Mouse (Mus musculus): ENCODE measurements around the gene Cd274. TPM values are rescaled to one million over a fixed set of nuclear protein-coding genes. Genes with fewer than 3 reads are reported as not detected.

Gene Cd274
- polyA plus RNA-seq, 1 experiment, result 0.25 TPM

- H3ac ChIP-seq (ENCODE audit: control insufficient read depth, insufficient read length), result no peak overlapping the region
- no peaks in the 10 kb centered on the region for H3K36me3 ChIP-seq (ENCODE audit: control insufficient read depth, insufficient read depth)
- no peak overlapping the region for H3K4me2 ChIP-seq (ENCODE audit: low read depth)
- TF ChIP-seq MAX (IDR thresholded peaks at IDR 0.05; ENCODE audit: low read depth) (no peak), TCF12 (IDR thresholded peaks at IDR 0.05; ENCODE audit: insufficient read depth, poor library complexity, severe bottlenecking) (no peak), CEBPB (IDR thresholded peaks at IDR 0.05; ENCODE audit: insufficient read depth, poor library complexity, severe bottlenecking) (no peak)
- no peak overlapping the region for H3K4me3 ChIP-seq
- no peaks in the 10 kb centered on the region for H3K79me2 ChIP-seq (ENCODE audit: control insufficient read depth, insufficient read depth)
- H3K27me3 ChIP-seq (ENCODE audit: control insufficient read depth, insufficient read depth, insufficient read length), result no peaks in the 10 kb centered on the region
Observed at GRCm38 (mm10) chr19:29341029-29341428, 26.2 kb upstream of the Cd274 start.

DNA sequence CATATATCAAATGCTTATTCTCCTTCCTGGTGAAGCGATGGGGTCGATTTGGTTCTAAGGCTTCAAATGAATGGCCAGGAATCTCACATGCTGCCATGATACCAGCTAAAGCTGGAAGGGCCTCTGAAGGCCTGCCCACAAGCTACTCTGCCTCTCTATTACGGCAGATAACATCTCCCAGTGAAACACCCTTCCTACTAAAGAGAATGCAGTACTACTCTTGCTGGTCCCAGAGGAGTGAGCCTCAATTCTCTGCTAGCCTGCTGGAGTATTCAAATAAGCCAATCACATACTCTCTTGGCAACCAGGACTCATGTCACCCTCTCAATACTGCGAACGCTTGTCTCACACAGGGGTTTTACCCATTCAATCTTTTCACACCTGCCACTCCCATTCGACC, 25.0 kb upstream of the Cd274 start:
- no peaks in the 10 kb centered on the region for H3K79me2 ChIP-seq (ENCODE audit: control insufficient read depth, insufficient read depth)
- no peak overlapping the region for H3K4me2 ChIP-seq (ENCODE audit: low read depth)
- no peaks in the 10 kb centered on the region for H3K27me3 ChIP-seq (ENCODE audit: control insufficient read depth, insufficient read depth, insufficient read length)
- no peaks in the 10 kb centered on the region for H3K36me3 ChIP-seq (ENCODE audit: control insufficient read depth, insufficient read depth)
- TF ChIP-seq TCF12 (IDR thresholded peaks at IDR 0.05; ENCODE audit: insufficient read depth, poor library complexity, severe bottlenecking) (no peak), E2F4 (IDR thresholded peaks at IDR 0.05; ENCODE audit: insufficient read depth) (no peak), USF1 (IDR thresholded peaks at IDR 0.05; ENCODE audit: low read depth) (no peak), TCF3 (IDR thresholded peaks at IDR 0.05; ENCODE audit: insufficient read length, low read depth) (no peak), REST (IDR thresholded peaks at IDR 0.05; ENCODE audit: insufficient read depth, insufficient read length) (no peak), SRF (IDR thresholded peaks at IDR 0.05; ENCODE audit: control insufficient read depth, insufficient read length, low read depth) (no peak), MAX (IDR thresholded peaks at IDR 0.05; ENCODE audit: low read depth) (no peak), CEBPB (IDR thresholded peaks at IDR 0.05; ENCODE audit: insufficient read depth, poor library complexity, severe bottlenecking) (no peak), POLR2A (IDR thresholded peaks at IDR 0.05; ENCODE audit: insufficient read length, low read depth) (no peak), POLR2AphosphoS2 (IDR thresholded peaks at IDR 0.05; ENCODE audit: insufficient read length, low read depth) (no peak)
- no peak overlapping the region for H3ac ChIP-seq (ENCODE audit: control insufficient read depth, insufficient read length)
- no peak overlapping the region for H3K4me3 ChIP-seq

GRCm38 (mm10) chr19:29344868-29345267, 22.4 kb upstream of the Cd274 start:
- Histone ChIP-seq H3K4me2 (ENCODE audit: low read depth) (no peak overlapping the region), H3K4me3 (no peak overlapping the region), H3ac (ENCODE audit: control insufficient read depth, insufficient read length) (no peak overlapping the region), H3K79me2 (ENCODE audit: control insufficient read depth, insufficient read depth) (no peaks in the 10 kb centered on the region), H3K36me3 (ENCODE audit: control insufficient read depth, insufficient read depth) (no peaks in the 10 kb centered on the region), H3K27me3 (ENCODE audit: control insufficient read depth, insufficient read depth, insufficient read length) (no peaks in the 10 kb centered on the region)
- TF ChIP-seq MYOG (IDR thresholded peaks at IDR 0.05; ENCODE audit: control insufficient read depth in 1 of 3, insufficient read depth in 1 of 3, insufficient read length in 2 of 3, low read depth in 2 of 3) (no peak), MYOD1 (IDR thresholded peaks at IDR 0.05; ENCODE audit: control insufficient read depth in 1 of 3, insufficient read length in 2 of 3, low read depth in 2 of 3) (no peak), REST (IDR thresholded peaks at IDR 0.05; ENCODE audit: insufficient read depth, insufficient read length) (no peak), POLR2A (IDR thresholded peaks at IDR 0.05; ENCODE audit: insufficient read length, low read depth) (no peak), CEBPB (IDR thresholded peaks at IDR 0.05; ENCODE audit: insufficient read depth, poor library complexity, severe bottlenecking) (no peak), SRF (IDR thresholded peaks at IDR 0.05; ENCODE audit: control insufficient read depth, insufficient read length, low read depth) (no peak), POLR2AphosphoS2 (IDR thresholded peaks at IDR 0.05; ENCODE audit: insufficient read length, low read depth) (no peak), USF1 (IDR thresholded peaks at IDR 0.05; ENCODE audit: low read depth) (no peak), TCF3 (IDR thresholded peaks at IDR 0.05; ENCODE audit: insufficient read length, low read depth) (no peak), E2F4 (IDR thresholded peaks at IDR 0.05; ENCODE audit: insufficient read depth) (no peak), MAX (IDR thresholded peaks at IDR 0.05; ENCODE audit: low read depth) (no peak), TCF12 (IDR thresholded peaks at IDR 0.05; ENCODE audit: insufficient read depth, poor library complexity, severe bottlenecking) (no peak)

DNA sequence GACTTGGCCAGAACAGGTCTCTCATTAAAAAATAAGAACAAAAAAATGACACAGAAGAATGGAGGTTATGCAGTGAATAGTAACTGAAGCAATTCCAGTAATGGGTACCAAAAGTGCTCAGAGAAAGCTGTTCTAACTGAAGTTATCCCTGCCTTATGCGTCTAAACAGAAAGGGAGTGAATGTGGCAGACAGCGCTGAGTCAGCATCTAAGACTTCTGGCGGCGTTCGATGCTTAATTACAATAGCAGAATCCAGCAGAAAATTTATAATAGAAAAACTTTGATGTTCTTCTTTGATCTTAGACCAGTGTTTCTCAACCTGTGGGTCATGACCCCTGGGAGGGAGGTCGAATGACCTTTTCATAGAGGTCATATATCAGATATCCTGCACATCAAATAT, 21.6 kb upstream of the Cd274 start:
- Histone ChIP-seq H3ac (ENCODE audit: control insufficient read depth, insufficient read length) (no peak overlapping the region), H3K4me3 (no peak overlapping the region), H3K4me2 (ENCODE audit: low read depth) (no peak overlapping the region), H3K79me2 (ENCODE audit: control insufficient read depth, insufficient read depth) (no peaks in the 10 kb centered on the region), H3K27me3 (ENCODE audit: control insufficient read depth, insufficient read depth, insufficient read length) (no peaks in the 10 kb centered on the region), H3K36me3 (ENCODE audit: control insufficient read depth, insufficient read depth) (no peaks in the 10 kb centered on the region)
- no peak for TF ChIP-seq TCF3 (IDR thresholded peaks at IDR 0.05; ENCODE audit: insufficient read length, low read depth)
- no peak for TF ChIP-seq MYOD1 (IDR thresholded peaks at IDR 0.05; ENCODE audit: control insufficient read depth in 1 of 3, insufficient read length in 2 of 3, low read depth in 2 of 3)
- no peak for TF ChIP-seq POLR2A (IDR thresholded peaks at IDR 0.05; ENCODE audit: insufficient read length, low read depth)
- no peak for TF ChIP-seq MYOG (IDR thresholded peaks at IDR 0.05; ENCODE audit: control insufficient read depth in 1 of 3, insufficient read depth in 1 of 3, insufficient read length in 2 of 3, low read depth in 2 of 3)
- TF ChIP-seq TCF12 (IDR thresholded peaks at IDR 0.05; ENCODE audit: insufficient read depth, poor library complexity, severe bottlenecking), result no peak
- TF ChIP-seq CEBPB (IDR thresholded peaks at IDR 0.05; ENCODE audit: insufficient read depth, poor library complexity, severe bottlenecking), result no peak
- TF ChIP-seq MAX (IDR thresholded peaks at IDR 0.05; ENCODE audit: low read depth), result no peak
- no peak for TF ChIP-seq SRF (IDR thresholded peaks at IDR 0.05; ENCODE audit: control insufficient read depth, insufficient read length, low read depth)
- no peak for TF ChIP-seq USF1 (IDR thresholded peaks at IDR 0.05; ENCODE audit: low read depth)
- TF ChIP-seq E2F4 (IDR thresholded peaks at IDR 0.05; ENCODE audit: insufficient read depth), result no peak
- no peak for TF ChIP-seq REST (IDR thresholded peaks at IDR 0.05; ENCODE audit: insufficient read depth, insufficient read length)
- no peak for TF ChIP-seq POLR2AphosphoS2 (IDR thresholded peaks at IDR 0.05; ENCODE audit: insufficient read length, low read depth)

DNA sequence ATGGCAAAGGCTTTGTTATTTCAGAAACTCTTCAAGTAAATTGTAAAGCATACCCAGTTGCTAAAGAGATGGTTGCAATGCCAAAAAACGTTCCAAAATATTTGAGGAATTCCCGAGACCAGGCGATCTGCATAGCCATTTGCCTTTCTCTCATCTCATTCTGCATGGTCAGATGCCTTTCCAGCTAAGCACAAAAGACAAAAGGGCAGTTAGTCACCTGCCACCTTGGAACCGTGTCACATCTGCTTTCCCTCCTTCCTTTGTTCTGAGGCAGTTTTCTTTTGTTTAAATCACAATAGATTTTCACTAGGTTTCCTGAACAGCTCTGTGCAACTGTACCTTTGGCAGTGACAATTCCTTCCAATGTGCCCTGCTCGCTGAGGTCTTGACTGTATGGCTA, 16.3 kb upstream of the Cd274 start:
- TF ChIP-seq TCF12 (IDR thresholded peaks at IDR 0.05; ENCODE audit: insufficient read depth, poor library complexity, severe bottlenecking) (no peak), MYOD1 (IDR thresholded peaks at IDR 0.05; ENCODE audit: control insufficient read depth in 1 of 3, insufficient read length in 2 of 3, low read depth in 2 of 3) (no peak), POLR2A (IDR thresholded peaks at IDR 0.05; ENCODE audit: insufficient read length, low read depth) (no peak), USF1 (IDR thresholded peaks at IDR 0.05; ENCODE audit: low read depth) (no peak), REST (IDR thresholded peaks at IDR 0.05; ENCODE audit: insufficient read depth, insufficient read length) (no peak), TCF3 (IDR thresholded peaks at IDR 0.05; ENCODE audit: insufficient read length, low read depth) (no peak), POLR2AphosphoS2 (IDR thresholded peaks at IDR 0.05; ENCODE audit: insufficient read length, low read depth) (no peak), CEBPB (IDR thresholded peaks at IDR 0.05; ENCODE audit: insufficient read depth, poor library complexity, severe bottlenecking) (no peak), SRF (IDR thresholded peaks at IDR 0.05; ENCODE audit: control insufficient read depth, insufficient read length, low read depth) (no peak)
- Histone ChIP-seq H3K27me3 (ENCODE audit: control insufficient read depth, insufficient read depth, insufficient read length) (no peaks in the 10 kb centered on the region), H3K4me2 (ENCODE audit: low read depth) (no peak overlapping the region), H3ac (ENCODE audit: control insufficient read depth, insufficient read length) (no peak overlapping the region), H3K36me3 (ENCODE audit: control insufficient read depth, insufficient read depth) (no peaks in the 10 kb centered on the region), H3K79me2 (ENCODE audit: control insufficient read depth, insufficient read depth) (no peaks in the 10 kb centered on the region), H3K4me3 (no peak overlapping the region)
